Mouse (Mus musculus) forelimb bud, embryonic 11.5 days (tissue): ENCODE results near the gene Tarbp2.

ENCODE experiments used
- DNase-seq: peaks from one replicate; pipeline ENCODE4 v3.0.0-alpha.2; 2012; ENCODE audit warnings: low read depth, low spot score

Gene Tarbp2

DNA sequence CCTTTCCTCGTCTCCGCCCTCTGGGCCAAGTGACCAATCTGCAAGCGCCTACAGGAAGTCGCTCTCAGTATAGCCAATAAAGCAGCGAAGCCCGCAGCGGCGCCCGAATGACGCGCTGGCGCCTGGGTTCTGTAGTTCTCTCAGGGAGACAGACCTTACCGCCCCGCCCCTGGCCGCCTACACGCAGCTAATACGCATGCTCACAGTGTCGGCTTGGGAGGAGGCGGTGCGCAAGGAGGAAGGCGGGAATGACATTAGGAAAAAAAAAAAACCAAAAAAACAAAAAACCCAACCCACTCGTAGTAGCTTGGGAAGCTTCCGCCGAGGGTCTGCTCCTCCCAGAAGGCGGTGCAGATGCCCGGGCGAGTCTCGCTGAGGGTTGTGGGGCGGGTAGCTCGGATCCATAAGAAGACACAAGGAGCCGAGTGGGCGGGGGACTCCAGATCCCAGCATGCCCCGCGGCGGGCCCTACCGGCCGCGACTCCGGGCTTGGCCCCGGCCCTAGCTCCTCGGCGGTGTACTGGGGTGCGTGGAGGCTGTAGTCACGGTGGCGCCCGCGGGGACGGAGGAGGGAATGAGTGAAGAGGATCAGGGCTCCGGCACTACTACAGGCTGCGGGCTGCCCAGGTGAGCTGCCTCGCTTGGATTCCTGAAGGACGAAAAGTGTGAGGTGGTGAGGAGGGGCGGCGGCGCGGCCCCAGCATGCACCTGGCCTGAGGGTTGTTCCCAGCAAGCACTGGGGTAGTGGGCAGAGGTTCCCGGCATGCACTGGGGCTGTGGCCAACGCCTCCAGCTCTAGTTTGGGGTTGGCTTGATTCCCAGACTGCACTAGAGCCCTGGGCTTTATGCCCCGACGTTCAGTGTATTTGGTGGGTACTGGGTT, at the start of gene Tarbp2:
Gene Tarbp2 (plus strand): TSS at position 217 of the 883 bp plus-strand sequence.
- DNase-seq, result peak; percentile 100

DNA sequence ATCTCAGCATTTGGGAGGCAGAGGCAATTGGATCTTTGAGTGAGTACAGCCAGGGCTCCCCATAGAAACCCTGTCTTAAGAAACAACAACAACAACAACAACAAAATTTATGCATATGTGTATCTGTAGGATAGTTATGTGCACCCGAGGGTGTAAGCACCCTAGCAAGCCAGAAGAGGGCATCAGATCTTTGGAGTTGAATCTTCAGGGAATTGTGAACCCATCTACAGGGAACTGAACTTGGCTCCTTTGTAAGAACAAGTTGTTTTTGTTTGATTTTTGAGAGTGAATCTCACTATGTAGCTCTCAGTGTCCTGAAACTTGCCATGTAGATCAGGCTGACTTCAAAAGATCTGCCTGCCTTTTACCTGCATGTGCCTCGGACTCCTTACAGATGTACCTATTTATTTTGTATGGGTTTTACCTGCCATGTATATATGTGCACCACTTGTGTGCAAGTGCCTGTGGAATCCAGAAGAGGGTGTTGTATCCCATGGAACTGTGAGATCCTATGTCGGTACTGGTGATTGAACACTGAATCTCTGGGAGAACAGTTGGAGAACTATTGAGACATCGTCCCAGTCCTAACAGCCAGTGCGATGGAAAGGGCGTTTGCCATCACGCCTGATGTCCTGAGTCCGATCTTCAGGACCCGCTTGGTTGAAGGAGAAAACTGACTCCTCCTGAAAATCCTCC, 49.2 kb upstream of the Tarbp2 start:
- no peak for DNase-seq

DNA sequence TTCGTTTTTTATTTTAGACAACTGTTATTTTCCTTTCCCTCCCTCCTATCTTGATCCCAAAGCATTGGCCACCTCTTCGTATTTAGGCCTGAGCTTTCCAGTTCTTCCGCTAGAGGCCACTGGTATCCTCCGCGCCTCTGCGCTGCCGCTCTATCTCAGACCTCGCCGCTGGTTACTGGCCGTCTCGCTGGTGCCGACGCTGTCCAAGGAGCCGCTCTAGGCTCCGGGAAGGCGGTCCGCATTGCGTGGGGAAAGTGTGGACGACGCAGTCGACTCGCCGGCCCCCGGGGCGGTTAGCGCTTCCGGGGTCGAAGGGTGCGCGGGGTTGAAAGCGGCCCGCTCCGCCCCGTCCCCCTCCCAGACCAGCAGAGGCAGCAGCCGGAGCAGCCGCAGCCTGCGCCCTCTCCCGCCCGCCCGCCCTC, 47.8 kb upstream of the Tarbp2 start, which contains the start of gene Pcbp2:
Gene Pcbp2 (plus strand): TSS at position 357 of the 422 bp plus-strand sequence.
- peak; percentile 98 for DNase-seq

DNA sequence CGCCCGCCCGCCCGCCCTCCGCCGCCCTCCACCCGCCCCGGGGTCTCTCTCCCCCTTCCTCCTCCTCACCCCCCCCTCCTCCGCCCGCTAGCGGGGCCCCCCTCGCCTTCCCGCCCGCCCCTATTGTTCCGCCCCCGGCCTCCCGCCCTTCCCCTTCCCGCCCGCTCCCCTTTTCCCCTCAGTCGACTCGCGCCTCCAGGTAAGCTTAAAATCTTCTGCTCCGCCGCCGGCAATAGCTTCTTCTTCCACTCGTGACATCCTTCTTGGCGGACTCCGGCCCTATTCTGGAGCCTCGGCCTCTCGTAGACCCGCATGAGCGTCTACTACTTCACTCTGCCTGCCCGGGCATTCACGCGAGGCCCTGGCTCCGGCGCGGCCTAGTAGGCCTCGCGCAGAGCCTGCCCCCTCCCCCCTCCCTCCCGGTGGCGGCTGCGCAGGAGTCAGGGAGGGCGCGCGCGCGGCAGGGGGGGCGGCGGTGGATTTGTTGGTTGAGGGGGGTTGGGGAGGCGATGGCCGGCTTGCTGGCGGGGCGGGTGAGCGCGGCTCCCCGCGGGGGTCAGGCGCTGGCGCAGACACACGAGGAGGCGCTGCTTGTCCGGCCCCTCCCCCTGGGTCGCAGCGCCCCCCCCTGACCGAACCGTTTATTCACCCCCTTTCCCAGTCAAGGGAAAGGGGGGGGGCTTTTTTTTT, 47.2 kb upstream of the Tarbp2 start:
- peak; percentile 74 for DNase-seq

- DNase-seq, result no peak
Measured at GRCm38 (mm10) chr15:102471295-102471645, 46.7 kb upstream of the Tarbp2 start.

- DNase-seq, result no peak
Measured at GRCm38 (mm10) chr15:102471727-102472126, 46.3 kb upstream of the Tarbp2 start.

DNA sequence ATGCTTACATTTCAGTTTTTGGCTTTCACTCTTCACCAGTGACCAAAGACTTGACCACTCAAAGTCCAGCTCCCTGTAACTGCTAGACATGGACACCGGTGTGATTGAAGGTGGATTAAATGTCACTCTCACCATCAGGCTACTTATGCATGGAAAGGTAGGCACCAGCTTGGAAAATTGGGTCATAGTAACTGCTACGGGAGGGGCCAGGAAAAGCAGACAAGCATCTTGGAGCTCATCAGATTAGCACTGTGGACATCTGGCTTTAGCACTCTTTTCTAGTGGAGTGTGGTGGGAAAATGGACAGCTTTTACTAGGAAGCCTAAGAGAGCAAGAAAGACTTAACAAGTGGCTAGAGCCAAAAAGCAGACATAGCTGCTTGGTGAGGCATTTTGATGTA, 44.7 kb upstream of the Tarbp2 start:
- DNase-seq, result no peak

- no peak for DNase-seq
Measured at GRCm38 (mm10) chr15:102474520-102474919, 43.5 kb upstream of the Tarbp2 start.

DNA sequence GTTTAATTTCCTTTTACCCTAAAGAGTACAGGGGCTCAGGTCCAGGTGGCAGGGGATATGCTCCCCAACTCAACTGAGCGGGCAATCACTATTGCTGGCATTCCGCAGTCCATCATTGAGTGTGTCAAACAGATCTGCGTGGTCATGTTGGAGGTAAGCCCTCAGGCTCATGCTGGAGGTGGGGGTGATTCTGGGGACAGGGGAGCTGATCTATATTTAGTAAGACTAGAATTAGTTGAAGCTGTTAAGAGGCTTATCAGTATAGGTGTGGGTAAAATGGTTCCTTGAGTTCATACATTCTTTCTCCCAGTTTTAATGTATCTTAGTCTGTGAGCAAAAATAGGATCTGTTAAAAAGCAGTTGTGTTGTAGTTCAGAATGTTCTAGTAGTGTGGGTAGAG, 34.9 kb upstream of the Tarbp2 start:
- no peak for DNase-seq

DNA sequence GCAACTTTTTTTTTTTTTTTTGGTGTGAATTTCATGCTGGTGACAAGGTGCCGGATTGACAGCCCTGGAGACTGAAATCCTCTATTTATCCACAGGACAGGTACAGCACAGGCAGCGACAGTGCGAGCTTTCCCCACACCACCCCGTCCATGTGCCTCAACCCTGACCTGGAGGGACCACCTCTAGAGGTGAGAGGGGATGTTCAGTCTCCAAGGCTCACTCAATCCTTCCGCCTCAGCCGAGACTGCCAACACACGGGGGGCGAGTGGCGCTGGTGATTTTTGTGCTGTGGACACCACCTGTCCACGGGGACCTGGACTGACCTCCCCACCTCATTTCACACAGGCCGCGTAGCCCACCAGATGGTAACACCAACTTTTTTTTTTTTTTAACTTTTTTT, 32.1 kb upstream of the Tarbp2 start:
- DNase-seq, result no peak

- no peak for DNase-seq
Measured at GRCm38 (mm10) chr15:102487664-102488063, 30.3 kb upstream of the Tarbp2 start.

DNA sequence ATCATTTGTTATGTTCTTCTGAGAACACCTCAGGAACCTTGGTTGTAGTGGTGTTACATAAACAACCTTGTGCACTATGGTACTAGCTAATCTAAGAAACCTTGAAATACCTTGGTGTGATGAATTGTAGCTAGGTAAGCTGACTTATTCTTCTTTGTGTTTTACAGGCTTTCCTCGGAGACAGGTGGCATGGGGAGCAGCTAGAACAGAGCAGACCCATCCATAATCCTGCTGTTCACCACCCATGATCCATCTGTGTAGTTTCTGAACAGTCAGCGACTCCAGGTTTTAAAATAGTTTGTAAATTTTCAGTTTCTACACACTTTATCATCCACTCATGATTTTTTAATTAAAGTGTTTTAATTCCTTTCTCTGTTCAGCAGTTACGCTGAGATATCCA, 19.7 kb upstream of the Tarbp2 start:
- DNase-seq, result no peak

- no peak for DNase-seq
Measured at GRCm38 (mm10) chr15:102499370-102499769, 18.6 kb upstream of the Tarbp2 start.

GRCm38 (mm10) chr15:102499851-102500250, 18.1 kb upstream of the Tarbp2 start:
- DNase-seq, result no peak

DNA sequence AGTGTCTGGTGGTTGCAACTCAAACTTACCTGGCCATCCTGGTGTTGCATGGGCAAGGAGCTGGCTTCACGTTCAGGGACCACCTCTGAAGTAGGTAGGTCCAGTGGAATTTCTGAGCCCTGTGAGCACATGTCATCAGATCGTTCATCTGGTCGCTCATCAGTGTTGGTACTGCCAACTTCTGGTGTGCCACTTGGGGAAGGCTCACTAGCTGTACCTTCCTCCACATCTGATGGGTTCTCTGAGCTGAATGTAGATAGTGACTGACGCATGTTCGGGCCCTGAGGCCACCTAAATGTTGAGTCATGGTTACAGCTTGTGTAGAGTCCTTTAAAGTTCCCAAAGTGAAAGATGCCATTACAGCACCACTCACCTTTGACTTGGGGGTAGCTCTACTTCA, 17.5 kb upstream of the Tarbp2 start:
- no peak for DNase-seq

- DNase-seq, result no peak
Measured at GRCm38 (mm10) chr15:102501084-102501814, 16.7 kb upstream of the Tarbp2 start.

DNA sequence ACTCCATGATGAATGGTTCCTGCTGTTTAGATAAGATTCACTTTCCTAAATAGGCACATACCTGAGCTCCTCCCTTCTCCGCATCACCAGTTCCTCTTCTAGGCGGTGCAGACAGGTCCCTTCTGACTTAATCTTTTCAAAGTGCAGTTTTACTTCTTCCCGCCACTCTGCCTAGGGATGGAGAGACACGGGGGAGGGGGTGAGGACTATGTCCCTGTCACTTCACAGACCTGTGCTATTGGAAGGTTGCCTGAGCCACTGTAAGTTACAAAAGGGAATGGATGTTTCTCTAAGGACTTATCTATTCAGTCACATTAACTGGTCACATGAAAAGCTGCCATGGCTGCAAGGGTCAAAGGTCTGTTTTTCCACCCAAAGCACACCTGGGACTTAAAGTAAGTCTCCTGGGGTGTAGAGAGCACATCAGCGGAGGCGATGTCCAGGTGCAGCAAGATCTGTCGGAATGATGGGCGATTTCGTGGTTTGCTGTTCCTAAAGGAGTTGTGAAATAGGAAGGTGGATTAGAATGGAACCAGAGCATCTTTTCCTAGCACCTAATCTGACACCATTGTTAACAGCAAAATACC, 15.6 kb upstream of the Tarbp2 start:
- no peak for DNase-seq

GRCm38 (mm10) chr15:102503447-102503846, 14.5 kb upstream of the Tarbp2 start, which contains the start of gene Gm10337:
TSS of gene Gm10337 (plus strand) at chr15:102503722.
- no peak for DNase-seq

DNA sequence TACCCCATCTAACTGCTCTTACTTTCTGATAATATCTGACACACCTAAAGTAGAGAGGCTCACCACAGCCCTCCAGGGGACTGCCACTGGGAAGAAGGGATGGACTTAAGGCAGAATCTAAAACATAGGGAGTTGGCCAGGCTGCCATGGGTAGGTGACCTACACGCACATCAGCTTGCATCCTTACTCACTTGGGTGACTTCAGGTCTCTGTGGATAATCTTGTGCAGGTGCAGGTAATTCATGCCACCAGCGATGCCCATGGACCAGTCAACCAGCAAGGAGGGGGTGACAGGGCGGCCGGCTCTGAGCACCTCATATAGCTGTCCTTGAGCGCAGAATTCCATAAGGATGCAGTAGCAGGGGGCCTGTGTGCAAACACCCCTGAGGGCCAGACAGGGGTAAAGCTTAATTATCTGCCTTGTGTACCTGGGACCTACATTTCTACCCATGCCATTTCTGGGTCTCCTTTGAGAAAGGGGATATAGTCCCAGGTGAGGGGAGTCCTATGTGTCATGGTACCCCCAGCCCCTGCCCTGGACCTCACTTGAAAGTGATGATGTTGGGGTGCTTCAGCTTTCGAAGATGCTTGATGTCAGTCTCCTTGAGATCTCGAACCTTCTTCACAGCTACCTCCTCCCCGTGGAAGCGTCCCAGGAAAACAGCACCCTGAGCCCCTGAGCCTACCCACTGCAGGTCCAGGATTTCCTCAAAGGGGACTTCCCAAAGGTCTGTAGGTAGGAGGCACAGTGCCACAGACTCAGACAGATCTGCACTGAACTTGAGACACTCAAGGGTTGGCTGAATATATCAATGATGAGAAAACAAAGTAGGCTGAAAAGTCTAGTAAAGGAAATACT, 13.8 kb upstream of the Tarbp2 start:
- no peak for DNase-seq

DNA sequence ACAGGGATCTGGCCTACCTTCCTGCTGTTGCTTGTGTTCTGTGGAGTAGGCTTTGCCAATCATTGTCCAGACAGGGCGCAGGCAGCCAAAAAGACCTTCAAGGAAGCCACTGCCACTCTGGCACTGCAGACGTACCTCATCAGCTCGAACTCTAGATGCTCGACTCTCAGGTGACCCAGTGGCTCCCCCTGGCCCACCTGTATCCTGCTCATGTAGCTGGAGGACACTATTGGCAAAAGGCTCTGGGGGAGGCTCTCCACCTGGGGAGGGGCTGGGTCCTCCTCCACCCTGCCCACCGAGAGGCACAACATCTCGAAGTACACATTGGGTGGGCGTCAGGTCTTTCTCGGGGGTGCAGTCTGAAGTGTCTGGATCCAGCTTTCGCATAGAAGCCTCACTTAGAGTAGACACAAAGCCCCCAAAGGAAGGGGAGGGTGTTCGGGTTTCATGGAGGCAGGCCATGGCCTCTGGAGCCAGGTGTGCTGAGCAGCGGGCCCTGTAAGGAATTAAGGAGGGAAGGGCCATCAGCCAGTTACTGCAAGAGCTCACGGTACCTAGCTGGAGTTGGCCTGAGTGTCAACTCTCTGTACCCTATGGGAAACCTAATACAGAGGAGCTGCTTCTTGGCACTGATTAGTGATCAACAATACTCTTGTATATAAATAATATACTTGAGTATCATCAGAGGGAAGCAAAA, 12.8 kb upstream of the Tarbp2 start:
- no peak for DNase-seq
